Mouse (Mus musculus): ENCODE measurements around the gene Ifit2. TPM values are rescaled to one million over a fixed set of nuclear protein-coding genes. Genes with fewer than 3 reads are reported as not detected.

The Ifit2 gene
- polyA plus RNA-seq, 1 experiment from 2014 or later: 10.9 TPM

DNA sequence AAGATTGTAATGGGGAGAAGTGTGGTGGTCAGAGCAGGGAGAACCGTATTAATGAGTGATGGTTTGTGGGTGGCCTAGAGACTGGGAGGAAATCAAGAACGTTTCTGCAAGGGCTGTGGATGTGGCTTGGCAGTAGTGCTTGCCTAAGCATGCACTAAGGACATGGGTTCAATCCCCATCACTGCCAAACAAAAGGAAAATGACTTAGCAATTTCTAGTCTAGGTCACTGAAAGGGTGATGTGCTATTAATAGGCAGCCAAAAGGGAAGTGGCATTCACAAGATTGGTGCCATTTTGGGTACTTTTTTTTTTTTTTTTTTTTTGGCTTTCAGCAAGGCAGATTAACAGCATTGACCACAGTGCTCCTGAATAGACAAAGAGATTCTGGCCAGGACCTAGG lies 29.1 kb upstream of the Ifit2 start:
- no peak overlapping the region for H3K27ac ChIP-seq
- 63% methylated on average over 2 of the region's 2 CpGs for WGBS
- no peak overlapping the region for H3K9ac ChIP-seq
- no peaks in the 10 kb centered on the region for H3K9me3 ChIP-seq
- no peak for ATAC-seq (ENCODE audit: low FRiP score, low read depth)
- H3K4me1 ChIP-seq: peaks cover 14% of the 10 kb centered on the region
- no peak overlapping the region for H3K4me2 ChIP-seq (replicated peaks)
- no peak overlapping the region for H3K4me3 ChIP-seq
- peaks cover 34% of the 10 kb centered on the region for H3K36me3 ChIP-seq
- H3K27me3 ChIP-seq: no peaks in the 10 kb centered on the region

DNA sequence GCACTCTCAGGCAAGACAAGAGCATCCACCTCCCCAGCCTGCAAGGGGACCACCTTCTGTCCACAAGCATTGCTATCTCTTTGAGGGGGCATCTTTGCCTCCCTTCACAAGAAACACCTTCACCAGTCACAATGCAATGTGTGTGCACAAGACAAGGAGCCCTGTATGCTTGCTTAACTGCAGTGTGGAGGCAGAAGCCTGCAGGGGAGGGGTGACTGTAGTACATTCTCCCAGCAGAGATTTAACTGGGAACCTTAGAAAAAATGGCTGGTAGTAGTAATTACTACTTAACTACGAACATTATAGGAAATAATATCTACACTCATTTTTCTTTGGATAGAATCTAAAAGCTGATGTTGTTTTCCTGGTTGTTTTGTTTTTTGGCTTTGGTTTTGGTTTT lies 28.5 kb upstream of the Ifit2 start:
- no peaks in the 10 kb centered on the region for H3K27me3 ChIP-seq
- no peak overlapping the region for H3K4me2 ChIP-seq (replicated peaks)
- no peak for ATAC-seq (ENCODE audit: low FRiP score, low read depth)
- no peaks in the 10 kb centered on the region for H3K9me3 ChIP-seq
- H3K27ac ChIP-seq: no peak overlapping the region
- peaks cover 34% of the 10 kb centered on the region for H3K36me3 ChIP-seq
- no peak overlapping the region for H3K4me3 ChIP-seq
- H3K4me1 ChIP-seq: peaks cover 16% of the 10 kb centered on the region
- 94% methylated on average over 1 of the region's 1 CpGs for WGBS
- no peak overlapping the region for H3K9ac ChIP-seq

DNA sequence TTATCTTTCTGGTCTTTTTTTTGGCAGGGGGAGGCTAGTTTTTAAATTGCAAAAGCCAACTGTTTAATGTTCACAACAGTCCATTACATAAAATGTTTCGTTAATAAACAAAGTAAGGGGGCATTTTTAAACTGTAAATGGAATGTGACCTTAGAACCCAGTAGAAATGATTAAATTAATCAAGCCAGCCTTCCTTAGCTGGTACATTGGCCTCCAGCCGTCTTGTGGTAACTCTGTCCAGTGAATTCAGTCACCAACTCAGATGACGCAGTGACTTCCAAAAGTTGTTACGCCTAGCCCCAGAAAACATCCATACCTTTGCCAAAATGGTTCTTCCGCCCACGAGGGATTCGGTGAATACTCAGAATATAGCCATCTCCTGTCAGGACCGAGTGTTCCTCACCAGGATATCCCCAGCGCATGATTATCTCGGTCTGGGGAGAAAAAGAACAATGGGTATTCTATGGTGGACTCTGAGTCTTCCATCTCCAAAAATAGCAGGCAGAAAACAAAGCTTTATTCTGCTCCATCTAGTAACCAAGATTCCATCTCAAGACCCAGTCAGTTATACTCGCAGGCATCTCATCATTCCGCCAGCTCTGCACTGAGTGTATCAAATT lies 27.3 kb upstream of the Ifit2 start:
- peaks cover 31% of the 10 kb centered on the region for H3K36me3 ChIP-seq
- no peak overlapping the region for H3K27ac ChIP-seq
- no peaks in the 10 kb centered on the region for H3K9me3 ChIP-seq
- no peak overlapping the region for H3K9ac ChIP-seq
- H3K4me3 ChIP-seq: no peak overlapping the region
- H3K4me2 ChIP-seq (replicated peaks): no peak overlapping the region
- peaks cover 16% of the 10 kb centered on the region for H3K4me1 ChIP-seq
- WGBS: 85% methylated on average over 12 of the region's 12 CpGs
- no peaks in the 10 kb centered on the region for H3K27me3 ChIP-seq
- no peak for ATAC-seq (ENCODE audit: low FRiP score, low read depth)

DNA sequence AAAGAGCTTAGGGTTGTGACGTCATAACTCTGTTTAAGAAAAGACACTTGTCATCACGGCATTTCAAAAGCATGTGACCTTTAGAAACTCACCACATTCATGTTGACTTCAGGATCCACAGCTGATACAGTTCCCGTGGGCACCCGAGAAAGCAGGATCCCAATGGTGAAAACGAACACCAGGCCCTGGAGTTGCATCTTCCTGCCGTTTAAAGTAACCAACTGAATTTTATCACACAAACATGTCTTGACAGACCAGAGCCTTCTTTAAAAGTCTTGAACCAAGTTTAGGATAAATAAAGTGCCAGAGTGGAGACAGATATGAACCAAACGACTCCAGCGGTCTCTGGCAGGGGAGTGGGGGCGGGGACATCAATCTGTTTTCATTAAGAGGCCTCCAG lies 25.8 kb upstream of the Ifit2 start:
- H3K36me3 ChIP-seq: peaks cover 21% of the 10 kb centered on the region
- H3K9ac ChIP-seq: no peak overlapping the region
- H3K27me3 ChIP-seq: no peaks in the 10 kb centered on the region
- H3K27ac ChIP-seq: no peak overlapping the region
- no peaks in the 10 kb centered on the region for H3K9me3 ChIP-seq
- peaks cover 16% of the 10 kb centered on the region for H3K4me1 ChIP-seq
- no peak for ATAC-seq (ENCODE audit: low FRiP score, low read depth)
- H3K4me2 ChIP-seq (replicated peaks): 0 out of 2 replicates have a peak overlapping the region, but pooled peaks have one; percentile 19
- H3K4me3 ChIP-seq: no peak overlapping the region
- 37% methylated on average over 9 of the region's 9 CpGs for WGBS

DNA sequence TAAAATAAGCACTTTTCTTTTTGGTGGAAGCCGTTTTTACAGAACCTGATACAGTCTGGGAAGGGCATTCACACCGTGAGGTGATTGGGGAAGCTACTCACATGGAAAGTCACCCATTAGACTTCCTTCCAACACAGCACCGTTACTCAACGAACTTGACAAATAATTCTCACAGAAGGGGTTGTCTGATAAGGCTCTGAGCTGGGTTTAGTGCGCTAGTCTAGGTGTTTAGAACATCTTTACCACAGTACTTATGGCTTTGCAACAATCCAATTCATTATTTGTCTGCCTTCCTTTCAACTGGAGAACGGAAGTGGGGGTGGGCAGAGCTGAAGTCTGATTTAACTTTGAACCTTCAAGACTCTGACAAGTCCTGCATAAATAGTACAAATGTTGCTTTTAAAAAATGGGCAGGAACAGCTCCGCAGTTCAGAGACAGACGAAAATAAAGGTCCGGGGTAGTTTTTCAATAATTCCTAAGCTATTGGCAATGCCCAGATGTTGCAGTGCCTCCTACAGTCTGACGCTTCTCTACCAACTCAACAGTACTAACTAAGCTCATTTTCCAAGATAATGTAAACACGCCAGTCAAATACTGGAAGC lies 24.1 kb upstream of the Ifit2 start:
- Histone ChIP-seq H3K9me3 (no peaks in the 10 kb centered on the region), H3K36me3 (peaks cover 5% of the 10 kb centered on the region), H3K9ac (peak overlapping the region; percentile 76), H3K4me2 (replicated peaks) (peak overlapping the region; percentile 83), H3K4me1 (peaks cover 16% of the 10 kb centered on the region), H3K27me3 (no peaks in the 10 kb centered on the region), H3K27ac (0 out of 2 replicates have a peak overlapping the region, but pooled peaks have one; percentile 23), H3K4me3 (peak overlapping the region; percentile 71)
- WGBS: 28% methylated on average over 11 of the region's 11 CpGs
- ATAC-seq (ENCODE audit: low FRiP score, low read depth): no peak

DNA sequence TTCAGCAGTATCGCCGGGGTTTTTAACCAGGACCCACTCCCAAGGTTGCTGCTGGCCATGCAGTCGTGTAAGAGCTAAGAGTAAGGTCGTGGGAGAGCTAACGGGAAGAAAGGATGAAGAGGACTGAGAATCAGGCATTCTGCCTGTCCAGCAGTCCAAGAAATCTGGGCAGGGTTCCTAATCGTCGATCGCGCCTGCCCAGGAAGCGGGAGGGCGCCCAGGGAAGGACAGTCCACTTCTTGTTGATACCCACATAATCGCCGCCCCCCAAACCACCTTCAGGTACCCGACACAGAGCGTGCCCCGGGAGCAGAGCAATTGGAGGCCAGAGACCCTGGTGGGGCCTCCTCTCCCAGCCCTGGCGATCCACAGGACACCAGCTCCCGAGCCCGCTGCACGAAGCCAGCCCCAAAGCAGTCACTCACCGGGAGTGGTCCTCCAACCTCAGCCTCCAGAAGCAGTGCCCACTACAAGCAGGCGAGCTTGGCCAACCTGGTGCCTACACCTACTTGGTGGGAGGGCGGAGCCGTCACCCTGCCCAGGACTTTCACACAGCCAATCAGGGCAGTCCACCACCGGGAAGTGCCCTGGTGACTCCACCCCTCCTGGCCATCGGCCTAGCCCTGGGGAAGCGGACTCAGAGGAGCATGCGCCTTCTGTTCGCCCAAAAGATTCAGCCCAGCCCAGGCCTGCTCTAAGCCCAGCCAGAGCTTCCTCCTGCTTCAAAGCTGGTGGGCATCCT lies 23.4 kb upstream of the Ifit2 start, which contains the start of gene Lipa:
Gene Lipa (minus strand): TSS at position 534 of the 742 bp plus-strand sequence.
- peaks cover 16% of the 10 kb centered on the region for H3K4me1 ChIP-seq
- H3K4me3 ChIP-seq: peak within 1 kb of the TSS; percentile 71
- peak within 1 kb of the TSS; percentile 76 for H3K9ac ChIP-seq
- H3K9me3 ChIP-seq: no peaks in the 10 kb centered on the region
- H3K4me2 ChIP-seq (replicated peaks): peak within 1 kb of the TSS; percentile 83
- ATAC-seq (ENCODE audit: low FRiP score, low read depth): peak; percentile 100
- WGBS: under 1% methylated on average over 29 of the region's 29 CpGs
- H3K36me3 ChIP-seq: no peaks in the 10 kb centered on the region
- no peaks in the 10 kb centered on the region for H3K27me3 ChIP-seq
- peak within 1 kb of the TSS; percentile 23; the same call in 1 of the 2 replicates for H3K27ac ChIP-seq

DNA sequence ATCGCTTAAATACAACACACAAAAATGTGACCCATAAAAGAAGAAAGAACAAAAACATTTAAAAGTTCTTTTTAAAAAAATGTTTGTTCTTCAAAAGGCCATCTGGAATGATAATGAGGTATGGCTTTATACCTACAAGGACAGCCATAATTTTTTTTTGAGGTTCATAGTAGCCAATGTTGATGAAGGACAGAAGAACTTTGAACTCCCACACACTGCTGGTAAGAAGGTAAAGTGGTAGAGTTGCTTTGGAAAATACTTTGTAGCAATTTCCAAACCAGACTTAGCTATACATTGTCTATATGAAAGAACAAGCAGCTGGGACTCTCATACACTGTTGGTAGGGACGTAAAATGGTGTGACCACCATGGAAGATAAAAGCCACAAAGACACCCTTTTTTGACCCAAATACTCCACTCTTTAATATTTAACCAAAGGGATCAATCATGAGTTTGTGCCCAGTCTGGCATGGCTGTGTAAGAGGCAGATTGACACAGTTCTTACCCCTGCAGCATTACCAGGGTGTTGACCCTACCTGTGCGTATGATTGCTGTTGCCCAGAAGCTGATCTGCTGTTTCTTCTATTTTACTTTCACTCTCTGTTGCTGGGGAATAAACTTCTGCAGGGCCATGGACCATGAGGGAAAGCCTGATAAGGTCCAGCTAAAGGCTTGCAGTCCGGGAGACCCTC lies 18.3 kb upstream of the Ifit2 start:
- Histone ChIP-seq H3K9me3 (peaks cover 3% of the 10 kb centered on the region; the same call in 1 of the 2 replicates), H3K27me3 (no peaks in the 10 kb centered on the region), H3K4me2 (replicated peaks) (no peak overlapping the region), H3K27ac (no peak overlapping the region), H3K9ac (no peak overlapping the region), H3K36me3 (no peaks in the 10 kb centered on the region), H3K4me1 (no peaks in the 10 kb centered on the region), H3K4me3 (no peak overlapping the region)
- 93% methylated on average over 4 of the region's 4 CpGs for WGBS
- no peak for ATAC-seq (ENCODE audit: low FRiP score, low read depth)

DNA sequence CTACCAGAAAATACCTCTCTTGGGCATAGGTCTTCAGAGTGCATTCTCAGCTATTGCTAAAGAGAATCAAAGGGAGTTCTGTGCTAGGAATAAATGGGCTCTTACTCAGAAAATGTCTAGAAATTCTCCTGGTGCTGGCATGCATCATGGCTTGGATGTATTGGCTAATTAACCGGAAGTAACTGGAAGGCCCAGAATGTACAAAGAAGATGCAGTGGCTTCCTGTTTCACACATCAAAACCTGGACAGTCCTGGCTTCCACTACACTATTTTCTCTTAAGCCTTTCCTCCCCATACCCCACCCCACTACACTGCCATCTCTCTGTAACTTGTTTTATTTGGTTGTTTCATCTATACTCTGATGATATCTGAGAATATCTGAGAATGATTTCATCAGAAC lies 11.1 kb upstream of the Ifit2 start:
- no peak for ATAC-seq (ENCODE audit: low FRiP score, low read depth)
- Histone ChIP-seq H3K36me3 (no peaks in the 10 kb centered on the region), H3K27ac (no peak overlapping the region), H3K9me3 (peaks cover 3% of the 10 kb centered on the region; the same call in 1 of the 2 replicates), H3K9ac (no peak overlapping the region), H3K4me3 (no peak overlapping the region), H3K27me3 (no peaks in the 10 kb centered on the region), H3K4me2 (replicated peaks) (no peak overlapping the region), H3K4me1 (no peaks in the 10 kb centered on the region)
- WGBS: 90% methylated on average over 1 of the region's 1 CpGs

DNA sequence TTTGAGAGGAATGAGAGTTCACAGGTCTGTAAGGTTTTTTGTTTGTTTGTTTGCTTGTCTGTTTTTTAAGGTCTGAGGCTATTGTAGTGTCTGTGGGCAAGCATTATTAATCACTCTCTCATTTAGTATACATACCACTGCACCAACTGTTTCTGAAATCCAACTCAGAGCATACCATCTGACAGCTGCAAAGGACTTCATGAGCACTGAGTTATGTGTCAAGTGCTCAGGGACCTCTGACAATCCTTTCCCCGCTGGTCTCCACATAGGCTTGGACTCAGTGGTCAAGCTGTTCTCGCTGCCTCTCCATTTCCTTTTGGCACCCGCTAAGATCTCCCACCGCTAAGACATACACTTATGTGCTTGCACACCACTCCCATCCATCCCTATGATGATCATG lies 4.3 kb upstream of the Ifit2 start:
- ATAC-seq (ENCODE audit: low FRiP score, low read depth): no peak
- Histone ChIP-seq H3K4me3 (no peak overlapping the region), H3K9me3 (no peaks in the 10 kb centered on the region), H3K27me3 (no peaks in the 10 kb centered on the region), H3K4me2 (replicated peaks) (no peak overlapping the region), H3K36me3 (no peaks in the 10 kb centered on the region), H3K27ac (no peak overlapping the region), H3K4me1 (no peaks in the 10 kb centered on the region), H3K9ac (no peak overlapping the region)
- WGBS: 87% methylated on average over 4 of the region's 4 CpGs

DNA sequence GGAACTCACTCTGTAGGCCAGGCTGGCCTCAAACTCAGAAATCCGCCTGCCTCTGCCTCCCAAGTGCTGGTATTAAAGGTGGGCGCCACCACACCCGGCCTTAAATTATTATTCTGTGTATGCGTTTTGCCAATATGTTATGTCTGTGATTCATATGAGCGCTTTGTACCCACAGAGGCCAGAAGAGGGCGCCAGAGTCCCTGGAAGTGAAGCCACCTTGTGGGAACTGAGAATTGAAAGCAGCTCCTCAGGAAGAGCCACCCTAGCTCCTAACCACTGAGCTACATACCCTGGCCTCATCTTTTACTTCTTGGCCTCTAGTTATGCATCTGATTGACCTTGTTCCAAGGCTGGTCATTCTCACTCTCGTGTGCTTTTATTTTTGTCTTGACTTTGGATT lies 2.5 kb upstream of the Ifit2 start:
- H3K4me3 ChIP-seq: no peak overlapping the region
- H3K36me3 ChIP-seq: no peaks in the 10 kb centered on the region
- H3K4me1 ChIP-seq: peaks cover 15% of the 10 kb centered on the region
- H3K27ac ChIP-seq: no peak overlapping the region
- no peaks in the 10 kb centered on the region for H3K9me3 ChIP-seq
- H3K4me2 ChIP-seq (replicated peaks): no peak overlapping the region
- no peak for ATAC-seq (ENCODE audit: low FRiP score, low read depth)
- H3K9ac ChIP-seq: no peak overlapping the region
- 32% methylated on average over 7 of the region's 7 CpGs for WGBS
- no peaks in the 10 kb centered on the region for H3K27me3 ChIP-seq

DNA sequence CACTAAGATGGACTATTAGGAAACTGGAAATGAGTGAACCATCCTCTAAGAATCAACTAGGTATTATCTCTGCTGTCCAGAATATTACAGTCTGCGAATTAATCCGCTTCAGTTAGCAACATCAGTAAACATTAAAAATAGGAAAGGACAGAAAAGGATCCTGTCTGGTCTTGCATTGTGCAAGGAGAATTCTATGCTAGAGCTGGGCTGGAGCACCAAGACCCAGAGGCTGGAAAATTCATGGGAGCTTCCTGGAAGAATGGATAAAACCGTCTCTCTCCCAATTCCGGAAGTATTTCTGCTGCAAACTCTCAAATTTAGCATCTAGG lies 325 bp upstream of the Ifit2 start:
- H3K4me3 ChIP-seq: peak overlapping the region; percentile 51
- 33% methylated on average over 4 of the region's 4 CpGs for WGBS
- no peak overlapping the region for H3K27ac ChIP-seq
- ATAC-seq (ENCODE audit: low FRiP score, low read depth): no peak
- peak overlapping the region; percentile 64 for H3K4me2 ChIP-seq (replicated peaks)
- H3K9ac ChIP-seq: no peak overlapping the region; the same call in 1 of the 2 replicates
- H3K9me3 ChIP-seq: no peaks in the 10 kb centered on the region
- H3K27me3 ChIP-seq: no peaks in the 10 kb centered on the region
- H3K36me3 ChIP-seq: no peaks in the 10 kb centered on the region
- peaks cover 20% of the 10 kb centered on the region for H3K4me1 ChIP-seq

DNA sequence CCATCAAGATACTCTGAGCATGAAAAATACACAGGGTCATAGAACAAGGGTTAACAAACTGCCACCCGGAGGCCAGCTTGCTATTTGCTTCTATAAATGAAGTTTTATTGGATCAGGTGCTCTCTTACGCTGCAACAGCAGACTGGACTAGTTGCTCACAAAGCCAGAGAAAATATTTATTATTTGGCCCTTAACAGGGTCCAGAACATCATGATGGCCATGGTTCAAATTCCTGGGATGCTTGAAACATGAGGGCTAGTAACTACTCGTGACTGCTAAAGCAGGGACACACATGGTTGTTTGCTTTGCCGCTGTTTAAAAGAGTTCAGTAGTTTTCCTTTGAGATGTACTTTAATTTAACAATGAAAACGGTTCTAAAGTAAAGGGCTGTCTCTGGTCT lies 1.5 kb downstream of the Ifit2 start:
- Histone ChIP-seq H3K4me3 (peak overlapping the region; percentile 20), H3K27me3 (no peaks in the 10 kb centered on the region), H3K27ac (peak overlapping the region; percentile 77), H3K9ac (no peak overlapping the region), H3K4me2 (replicated peaks) (peak overlapping the region; percentile 49), H3K36me3 (no peaks in the 10 kb centered on the region), H3K9me3 (no peaks in the 10 kb centered on the region), H3K4me1 (peaks cover 20% of the 10 kb centered on the region)
- peak; percentile 42; the same call in 1 of the 2 replicates for ATAC-seq (ENCODE audit: low FRiP score, low read depth)
- WGBS: 19% methylated on average over 5 of the region's 5 CpGs
